In genomic region chr1:180641518-180642227, GRCm38 (mm10) we compare ENCODE assay signal across 8 mouse cellular contexts. TPM values are rescaled to one million over a fixed set of nuclear protein-coding genes. Genes with fewer than 3 reads are reported as not detected.
DNase-seq lines count a peak whose midpoint lies in the region; ATAC-seq and TF ChIP-seq lines count a peak whose summit lies in the region.

No protein-coding gene starts in this region.

- H3K27me3 ChIP-seq in forebrain, embryonic 10.5 days (ENCODE audit: poor library complexity, severe bottlenecking), result no peaks in the 10 kb centered on the region
- H3K27me3 ChIP-seq in intestine, postnatal 0 days (replicated peaks; ENCODE audit: control insufficient read depth, insufficient read depth, low read length), result no peaks in the 10 kb centered on the region
- H3K27me3 ChIP-seq in testis, adult 2 months (ENCODE audit: control insufficient read depth, insufficient read depth, low read length), result no peaks in the 10 kb centered on the region

- no peak for TF ChIP-seq CTCF in bone marrow, adult 2 months (IDR thresholded peaks at IDR 0.05; ENCODE audit: control insufficient read depth, insufficient read depth, low read length)
- no peak for TF ChIP-seq CTCF in intestine, postnatal 0 days (IDR thresholded peaks at IDR 0.05; ENCODE audit: low read depth)
- no peak for TF ChIP-seq CTCF in testis, adult 2 months (IDR thresholded peaks at IDR 0.05; ENCODE audit: control insufficient read depth, insufficient read depth, insufficient replicate concordance, low read depth, low read length)

- peak overlapping the region; percentile 85 for H3K4me3 ChIP-seq in bone marrow, adult 2 months (replicated peaks; ENCODE audit: control insufficient read depth, low read depth, low read length)
- H3K4me3 ChIP-seq in forebrain, embryonic 10.5 days, result peak overlapping the region; percentile 98
- peak overlapping the region; percentile 97 for H3K4me3 ChIP-seq in intestine, postnatal 0 days (ENCODE audit: low read depth, low read length)
- H3K4me3 ChIP-seq in testis, adult 2 months (ENCODE audit: control insufficient read depth, low read depth, low read length), result peak overlapping the region; percentile 97

- peak overlapping the region; percentile 91 for H3K27ac ChIP-seq in bone marrow, adult 2 months (ENCODE audit: control insufficient read depth, insufficient read depth, low read depth, low read length, poor library complexity)
- H3K27ac ChIP-seq in forebrain, embryonic 10.5 days, result peak overlapping the region; percentile 99
- peak overlapping the region; percentile 73 for H3K27ac ChIP-seq in intestine, postnatal 0 days (ENCODE audit: low read depth, low read length)
- H3K27ac ChIP-seq in testis, adult 2 months (ENCODE audit: control insufficient read depth, insufficient read depth, low read depth, low read length), result peak overlapping the region; percentile 96

- peaks cover 36% of the 10 kb centered on the region for H3K36me3 ChIP-seq in forebrain, embryonic 10.5 days (replicated peaks)
- no peaks in the 10 kb centered on the region for H3K36me3 ChIP-seq in intestine, postnatal 0 days (ENCODE audit: control insufficient read depth, insufficient read depth)
- no peaks in the 10 kb centered on the region for H3K36me3 ChIP-seq in testis, adult 2 months (ENCODE audit: control insufficient read depth, insufficient read depth, low read length)

- intact Hi-C loops in left cerebral cortex, postnatal 4 days (cut with DNase I), result no loop called here
- intact Hi-C loops in left cerebral cortex, postnatal 36 days (cut with DNase I), result loop anchor here (5.0 kb wide), 1 partner anchor 69 kb away; no protein-coding TSS in a partner anchor

- peak; percentile 68 for ATAC-seq in intestine, postnatal 0 days
- ATAC-seq in megakaryocyte progenitor cell, adult 5-6 weeks (replicated peaks; ENCODE audit: poor library complexity), result peak; percentile 36

- peak; percentile 59 for DNase-seq in left cerebral cortex, postnatal 4 days
- no peak for DNase-seq in left cerebral cortex, postnatal 36 days (ENCODE audit: low spot score in 2 of 2)
- peak; percentile 64 for DNase-seq in forebrain, embryonic 10.5 days (ENCODE audit: extremely low spot score, low spot score)
- DNase-seq in adrenal gland, postnatal 10 days, result no peak

- peak overlapping the region; percentile 95 for H3K9ac ChIP-seq in intestine, postnatal 0 days (ENCODE audit: low read depth, low read length)

- under 1% methylated on average over 50 of the region's 50 CpGs for WGBS in bone marrow, adult 2 months
- WGBS in forebrain, embryonic 10.5 days, result 4% methylated on average over 50 of the region's 50 CpGs
- WGBS in intestine, postnatal 0 days, result 2% methylated on average over 50 of the region's 50 CpGs

- peak overlapping the region; percentile 97 for H3K4me2 ChIP-seq in intestine, postnatal 0 days (replicated peaks; ENCODE audit: low read depth)

- H3K9me3 ChIP-seq in forebrain, embryonic 10.5 days, result 0 out of 2 replicates have a peak, but pooled peaks cover 2% of the 10 kb centered on the region
- H3K9me3 ChIP-seq in intestine, postnatal 0 days (ENCODE audit: control insufficient read depth), result no peaks in the 10 kb centered on the region

- TF ChIP-seq POLR2A in bone marrow, adult 2 months (IDR thresholded peaks at IDR 0.05; ENCODE audit: borderline replicate concordance, control insufficient read depth, low read depth, low read length), result no peak
- TF ChIP-seq POLR2A in testis, adult 2 months (IDR thresholded peaks at IDR 0.05; ENCODE audit: control insufficient read depth, low read depth, low read length), result no peak

- peaks cover 1% of the 10 kb centered on the region; the same call in 1 of the 2 replicates for H3K4me1 ChIP-seq in bone marrow, adult 2 months (ENCODE audit: control insufficient read depth, insufficient read depth, low read length)
- H3K4me1 ChIP-seq in forebrain, embryonic 10.5 days, result peaks cover 37% of the 10 kb centered on the region
- 0 out of 2 replicates have a peak, but pooled peaks cover 6% of the 10 kb centered on the region for H3K4me1 ChIP-seq in intestine, postnatal 0 days (replicated peaks; ENCODE audit: control insufficient read depth, insufficient read depth, low read length)
- peaks cover 9% of the 10 kb centered on the region for H3K4me1 ChIP-seq in testis, adult 2 months (ENCODE audit: control insufficient read depth, insufficient read depth, low read length)

RNA-seq across cellular contexts. Expression of gene Lin9, which starts 0.7 kb away (rescaled TPM):
- total RNA-seq in left cerebral cortex, postnatal 4 days (2021), result 1 to 10 TPM; 5.8 to 6.9 TPM
- 1 to 10 TPM; 4.2 to 4.5 TPM for total RNA-seq in left cerebral cortex, postnatal 36 days (2021)
- 8.0 and 14.3 TPM in 2 replicates for polyA plus RNA-seq in bone marrow, adult 2 months (2011; ENCODE audit: insufficient read depth, insufficient read length, low replicate concordance, missing spikeins)
- polyA plus RNA-seq in forebrain, embryonic 10.5 days (2016; fragmentation: Nextera tagmentation; extraction: Ambion mirVana), result 28.0 and 28.1 TPM in 2 replicates
- 4.3 and 4.5 TPM in 2 replicates for polyA plus RNA-seq in intestine, postnatal 0 days (2015; fragmentation: Nextera tagmentation; extraction: Ambion mirVana)
- 26.6 and 31.1 TPM in 2 replicates for total RNA-seq in megakaryocyte progenitor cell, adult 5-6 weeks (2015)
- total RNA-seq in megakaryocyte progenitor cell, adult 5-6 weeks (2017), result 31.4 and 41.9 TPM in 2 replicates
- 11.1 and 13.5 TPM in 2 replicates for polyA plus RNA-seq in testis, adult 2 months (2012; rRNA removed)
- total RNA-seq in adrenal gland, postnatal 10 days (2021), result 1 to 10 TPM; 7.6 to 8.4 TPM

RNA-seq across cellular contexts. Expression of gene Mixl1, which starts 55.2 kb away (rescaled TPM):
- total RNA-seq in left cerebral cortex, postnatal 4 days (2021), result not detected
- not detected for total RNA-seq in left cerebral cortex, postnatal 36 days (2021)
- polyA plus RNA-seq in bone marrow, adult 2 months (2011; ENCODE audit: insufficient read depth, insufficient read length, low replicate concordance, missing spikeins), result 0.56 and 1.3 TPM in 2 replicates
- polyA plus RNA-seq in forebrain, embryonic 10.5 days (2016; fragmentation: Nextera tagmentation; extraction: Ambion mirVana), result 0.11 and 0.17 TPM in 2 replicates
- polyA plus RNA-seq in intestine, postnatal 0 days (2015; fragmentation: Nextera tagmentation; extraction: Ambion mirVana), result not detected in 2 replicates
- total RNA-seq in megakaryocyte progenitor cell, adult 5-6 weeks (2015), result not detected in 2 replicates
- not detected in 2 replicates for total RNA-seq in megakaryocyte progenitor cell, adult 5-6 weeks (2017)
- not detected in 2 replicates for polyA plus RNA-seq in testis, adult 2 months (2012; rRNA removed)
- total RNA-seq in adrenal gland, postnatal 10 days (2021), result not detected

Comparison
In these comparisons a context has a peak if more than half of its experiments do, and no peak if none do; other contexts are left out.
1. DNase-seq: peak in left cerebral cortex, postnatal 4 days (single experiment) and forebrain, embryonic 10.5 days (single experiment); none in left cerebral cortex, postnatal 36 days (0 of 2) and adrenal gland, postnatal 10 days (single experiment).
2. Peak in every context shown above with its lines, with median percentiles within 50 percentile points of each other: H3K27ac ChIP-seq and H3K4me3 ChIP-seq.